Mouse (Mus musculus): ENCODE measurements around the gene Lacc1.

DNA sequence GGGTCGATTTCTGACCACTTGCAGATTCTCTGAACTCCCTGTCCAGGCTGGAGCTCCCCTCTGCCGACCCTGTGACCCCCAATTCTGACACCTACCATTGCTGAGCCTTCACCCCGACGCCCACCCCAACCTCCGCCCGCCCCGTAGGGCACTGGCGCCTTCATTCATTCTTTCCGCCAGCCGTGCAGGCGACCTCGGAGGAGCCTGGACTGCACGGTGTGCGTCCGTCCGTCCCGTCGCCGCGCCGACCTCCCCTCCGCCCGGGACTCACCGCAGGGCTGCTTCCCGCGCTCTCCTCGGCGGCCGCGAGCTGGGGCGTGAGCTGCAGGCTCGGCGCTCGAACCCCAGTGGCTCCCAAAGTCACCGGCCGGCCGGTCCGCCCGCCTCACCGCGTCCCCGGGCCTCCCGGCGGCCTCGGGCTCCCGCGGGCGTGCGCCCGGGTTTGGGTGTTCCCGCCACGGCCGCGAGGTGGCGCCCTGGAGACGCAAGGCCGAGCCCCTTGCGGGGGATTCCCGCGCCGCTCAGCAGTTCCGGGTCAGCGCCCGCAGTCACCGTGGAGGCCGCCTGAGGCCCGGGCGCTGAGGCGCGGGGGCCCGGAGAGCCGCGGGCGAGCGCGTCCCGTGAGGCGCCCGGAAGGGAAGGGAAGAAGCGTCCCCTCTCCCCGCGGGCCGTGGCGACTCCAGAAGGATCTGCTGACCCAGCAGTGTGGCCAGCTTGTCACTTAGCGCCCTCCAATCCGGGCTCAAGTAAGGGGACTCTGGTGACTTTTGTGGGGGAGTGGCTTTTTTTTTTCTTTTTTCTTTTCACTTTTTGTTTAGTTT, at the start of gene Lacc1, which contains the start of gene Ccdc122:
- no peak for TF ChIP-seq POLR2A (IDR thresholded peaks at IDR 0.05; ENCODE audit: extremely low read depth, insufficient read depth, low read length)
- 0 out of 2 replicates have a peak, but pooled peaks have one; percentile 11 for TF ChIP-seq CTCF (IDR thresholded peaks at IDR 0.05; ENCODE audit: extremely low read depth, insufficient read depth, low read length)

Measured in cortical plate, adult 2 months (tissue).